Comparison of ENCODE assay signal across 11 mouse cellular contexts in the genomic region with DNA sequence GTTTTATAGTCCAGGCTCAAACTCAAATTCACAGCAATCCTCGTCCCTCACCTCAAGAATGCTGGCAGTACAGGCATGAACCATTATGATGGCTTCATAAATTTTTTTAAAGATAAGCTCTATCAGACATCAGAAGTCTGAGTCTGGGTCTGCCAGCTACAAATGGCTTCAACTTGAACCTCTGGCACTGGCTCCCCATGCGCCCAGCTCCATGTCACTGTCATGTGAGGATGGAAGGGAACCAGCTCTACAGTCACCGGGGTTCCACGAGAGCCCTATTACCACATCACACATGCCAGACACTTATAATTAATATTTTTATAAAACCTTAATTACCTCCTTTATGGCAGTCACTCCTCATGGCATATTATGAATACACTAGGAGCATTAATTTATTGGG. TPM values are rescaled to one million over a fixed set of nuclear protein-coding genes. Genes with fewer than 3 reads are reported as not detected.
"Had no signal": no experiment of that assay in that cellular context is flagged by ENCODE, and none has a peak within 500 bp of the region (broad histone marks: within the 10 kb centered on the region; RNA-seq: fewer than 3 reads in every experiment).

No protein-coding gene starts in this region.

- H3K36me3 ChIP-seq: limb, embryonic 10.5 days; lung, embryonic 15.5 days; midbrain, embryonic 13.5 days; stomach, embryonic 15.5 days had no signal

- DNase-seq: kidney, adult 18-20 months; kidney, postnatal 10 days; right cerebral cortex, postnatal 14 days; thymus, postnatal 14 days had no signal

- ATAC-seq: midbrain, embryonic 13.5 days had no signal

- H3K9ac ChIP-seq: liver, embryonic 14.5 days; lung, embryonic 15.5 days; midbrain, embryonic 13.5 days; stomach, embryonic 15.5 days had no signal

- H3K27ac ChIP-seq: left cerebral cortex, adult 2 months; limb, embryonic 10.5 days; liver, embryonic 14.5 days; lung, embryonic 15.5 days; midbrain, embryonic 13.5 days had no signal

- H3K27me3 ChIP-seq: lung, embryonic 15.5 days; midbrain, embryonic 13.5 days; stomach, embryonic 15.5 days had no signal

- H3K4me3 ChIP-seq: left cerebral cortex, adult 2 months; limb, embryonic 10.5 days; lung, embryonic 15.5 days; midbrain, embryonic 13.5 days; stomach, embryonic 15.5 days had no signal

- H3K4me2 ChIP-seq: lung, embryonic 15.5 days; midbrain, embryonic 13.5 days; stomach, embryonic 15.5 days had no signal

- H3K9me3 ChIP-seq: limb, embryonic 10.5 days; lung, embryonic 15.5 days; midbrain, embryonic 13.5 days; stomach, embryonic 15.5 days had no signal

RNA-seq across cellular contexts. Expression of a gene that starts 51.9 kb away (rescaled TPM):
- total RNA-seq: neutrophil, adult 5-6 weeks had no signal
